Mouse (Mus musculus): ENCODE measurements around the gene Casc4.

GRCm38 (mm10) chr2:121885509-121886106 is 18.8 kb downstream of the Casc4 start:
- TF ChIP-seq POLR2A (IDR thresholded peaks at IDR 0.05; ENCODE audit: low read depth, low read length) (no peak), CTCF (IDR thresholded peaks at IDR 0.05; ENCODE audit: borderline replicate concordance, insufficient read depth, low read length) (no peak)
